Mouse (Mus musculus): Measurements from ENCODE around the gene Tmcc3.

Gene Tmcc3

DNA sequence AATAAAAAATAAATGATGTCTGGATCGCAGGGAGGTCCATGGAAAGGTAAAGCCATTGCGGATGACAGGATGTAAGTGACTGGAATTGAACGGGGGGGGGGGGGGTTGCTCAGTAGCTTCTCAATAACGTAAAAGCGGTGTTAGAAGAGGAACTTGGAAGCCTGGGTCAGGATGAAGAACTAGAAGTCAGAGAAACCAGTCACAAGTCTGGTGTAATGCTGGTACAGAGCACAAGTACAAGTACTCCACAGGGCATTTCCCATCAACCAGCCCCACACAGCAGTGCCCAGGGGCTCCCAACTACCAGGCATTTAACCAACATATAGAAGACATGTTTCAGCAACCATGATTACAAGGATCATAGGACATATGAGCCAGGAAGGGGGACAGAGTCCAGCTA, 326.9 kb downstream of the Tmcc3 start:
- TF ChIP-seq GATA4 (IDR thresholded peaks at IDR 0.05; ENCODE audit: insufficient replicate concordance, low read length), result no peak

DNA sequence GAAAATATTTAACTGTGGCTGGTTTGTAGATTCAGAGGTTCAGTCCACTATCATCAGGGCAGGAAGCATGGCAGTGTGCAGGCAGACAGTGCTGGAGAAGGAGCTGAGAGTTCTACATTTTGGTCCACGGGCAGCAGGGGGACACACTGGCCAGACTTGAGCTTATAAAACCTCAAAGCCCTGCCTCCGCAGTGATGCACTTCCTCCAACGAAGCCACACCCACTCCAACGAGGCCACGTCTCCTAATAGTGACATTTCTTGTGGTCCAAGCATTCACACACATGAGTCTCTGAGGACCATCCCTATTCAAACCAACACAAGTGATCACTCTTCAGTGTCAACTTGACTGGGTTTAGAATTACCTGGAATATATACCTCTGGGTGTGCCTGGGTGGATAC, 327.5 kb downstream of the Tmcc3 start:
- no peak for TF ChIP-seq GATA4 (IDR thresholded peaks at IDR 0.05; ENCODE audit: insufficient replicate concordance, low read length)

DNA sequence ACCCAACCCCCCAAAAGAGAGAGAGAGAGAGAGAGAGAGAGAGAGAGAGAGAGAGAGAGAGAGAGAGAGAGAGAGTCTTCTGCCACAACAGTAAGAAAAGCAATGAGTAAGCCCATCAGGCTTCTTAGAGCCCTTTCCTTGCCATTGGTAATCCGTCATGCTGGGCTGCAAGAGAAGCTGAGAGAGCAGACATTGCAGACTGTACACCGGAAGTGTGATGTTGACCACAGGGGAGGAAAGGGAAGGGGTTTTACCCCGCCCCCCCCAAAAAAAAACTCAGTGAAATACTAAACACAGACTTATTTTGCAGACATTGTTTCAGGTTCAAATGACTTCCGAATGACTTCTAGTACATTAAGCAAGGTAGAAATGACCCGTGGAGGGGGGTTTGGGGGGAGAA, 328.3 kb downstream of the Tmcc3 start:
- no peak for TF ChIP-seq GATA4 (IDR thresholded peaks at IDR 0.05; ENCODE audit: insufficient replicate concordance, low read length)
